Mouse (Mus musculus): ENCODE data around the gene Iyd. TPM values are rescaled to one million over a fixed set of nuclear protein-coding genes. Genes with fewer than 3 reads are reported as not detected.
"Not testable (repeated sequence)": the region's sequence is repeated elsewhere in the genome, so short reads cannot be mapped to it uniquely, and the experiment has no call there.

The Iyd gene
- total RNA-seq (2014; rRNA removed; ENCODE audit: low replicate concordance) = 0.15 TPM in 1 of 2 replicates, not detected in the other
- polyA plus RNA-seq (2015; fragmentation: Nextera tagmentation; extraction: Ambion mirVana) = 0.43 and 0.71 TPM in 2 replicates

DNA sequence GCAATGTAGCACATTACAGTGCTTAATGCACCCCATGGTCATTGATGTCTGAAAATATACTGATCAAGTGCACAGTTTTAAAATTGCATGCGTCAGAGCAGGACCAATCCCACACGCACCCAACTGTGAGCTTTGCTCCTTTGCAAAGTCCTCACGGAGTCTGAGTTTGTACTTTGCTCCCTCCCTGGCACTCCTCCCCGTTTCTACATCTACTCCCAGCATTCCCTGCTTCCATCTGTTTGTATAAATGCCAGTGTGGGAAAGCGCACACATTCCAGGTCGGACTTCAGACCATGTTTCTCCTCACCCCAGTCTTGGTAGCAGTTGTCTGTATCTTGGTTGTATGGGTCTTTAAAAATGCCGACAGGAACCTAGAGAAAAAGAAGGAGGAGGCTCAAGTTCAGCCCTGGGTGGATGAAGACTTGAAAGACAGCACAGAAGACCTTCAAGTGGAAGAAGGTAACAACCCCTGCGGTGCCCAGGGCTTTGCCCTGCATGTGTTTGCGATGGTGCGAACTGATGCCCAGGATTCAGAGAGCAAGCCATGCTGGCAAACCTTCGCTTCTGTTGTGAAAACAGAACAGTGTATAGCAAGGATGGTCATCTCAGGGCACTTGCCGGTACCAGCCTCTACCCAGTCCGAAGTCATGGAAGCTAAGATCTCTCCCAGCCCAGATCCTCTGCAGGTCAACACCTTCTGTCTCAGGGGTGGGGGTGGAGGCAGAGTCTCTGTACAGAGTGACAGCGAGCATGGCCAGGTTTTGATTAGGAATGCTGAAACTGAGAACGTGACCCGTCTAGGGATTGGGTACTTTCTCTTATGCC lies at the start of gene Iyd:
Gene Iyd, plus strand, starts transcription at position 238 of the 825 bp plus-strand sequence.
- Histone ChIP-seq H3K4me3 (ENCODE audit: low read depth, low read length) (no peak within 1 kb of the TSS), H3K4me1 (ENCODE audit: control insufficient read depth, insufficient read depth) (no peaks in the 10 kb centered on the region), H3K36me3 (replicated peaks; ENCODE audit: control insufficient read depth, insufficient read depth, low read length) (no peaks in the 10 kb centered on the region), H3K4me2 (ENCODE audit: low read depth, low read length) (no peak within 1 kb of the TSS), H3K9ac (replicated peaks; ENCODE audit: low read depth, low read length) (no peak within 1 kb of the TSS), H3K27ac (ENCODE audit: low read depth) (no peak within 1 kb of the TSS), H3K9me3 (replicated peaks; ENCODE audit: control insufficient read depth, low read length) (no peaks in the 10 kb centered on the region), H3K27me3 (ENCODE audit: control insufficient read depth, insufficient read depth, low read length) (no peaks in the 10 kb centered on the region)
- DNase-seq (ENCODE audit: low spot score) = no peak
- ATAC-seq (ENCODE audit: insufficient read depth, low read depth) = no peak
- 65% methylated on average over 16 of the region's 16 CpGs for WGBS
- TF ChIP-seq EP300 (IDR thresholded peaks at IDR 0.05; ENCODE audit: low read depth) (no peak), CTCF (IDR thresholded peaks at IDR 0.05; ENCODE audit: low read depth) (no peak)

DNA sequence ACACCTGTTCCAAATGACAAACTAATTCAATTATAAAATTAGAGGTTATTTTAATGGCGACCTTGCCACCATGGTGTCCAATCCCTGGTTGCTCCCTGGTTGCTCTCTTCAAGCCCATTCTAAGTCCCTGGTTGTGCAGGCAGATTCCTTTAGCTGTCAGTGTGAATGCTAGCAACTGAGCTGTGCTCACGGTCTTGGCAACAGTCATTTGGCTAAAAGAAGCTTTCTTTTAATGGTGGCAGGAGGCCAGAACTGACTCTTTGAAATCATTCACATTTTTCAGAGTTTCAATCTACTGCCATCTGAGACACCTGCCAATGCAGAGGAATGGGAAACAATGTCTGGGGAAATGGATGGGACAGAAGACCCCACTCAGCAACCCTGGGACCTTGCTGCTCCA lies 43.2 kb upstream of the Iyd start:
- ATAC-seq (ENCODE audit: insufficient read depth, low read depth) = no peak
- H3K9ac ChIP-seq (replicated peaks; ENCODE audit: low read depth, low read length) = no peak overlapping the region
- H3K27me3 ChIP-seq (ENCODE audit: control insufficient read depth, insufficient read depth, low read length) = no peaks in the 10 kb centered on the region
- WGBS = 68% methylated on average over 2 of the region's 2 CpGs
- no peak overlapping the region for H3K27ac ChIP-seq (ENCODE audit: low read depth)
- H3K4me1 ChIP-seq (ENCODE audit: control insufficient read depth, insufficient read depth) = no peaks in the 10 kb centered on the region
- TF ChIP-seq EP300 (IDR thresholded peaks at IDR 0.05; ENCODE audit: low read depth) = no peak
- TF ChIP-seq CTCF (IDR thresholded peaks at IDR 0.05; ENCODE audit: low read depth) = no peak
- no peaks in the 10 kb centered on the region for H3K9me3 ChIP-seq (replicated peaks; ENCODE audit: control insufficient read depth, low read length)
- H3K36me3 ChIP-seq (replicated peaks; ENCODE audit: control insufficient read depth, insufficient read depth, low read length) = no peaks in the 10 kb centered on the region
- no peak overlapping the region for H3K4me3 ChIP-seq (ENCODE audit: low read depth, low read length)
- no peak for DNase-seq (ENCODE audit: low spot score)
- no peak overlapping the region for H3K4me2 ChIP-seq (ENCODE audit: low read depth, low read length)

DNA sequence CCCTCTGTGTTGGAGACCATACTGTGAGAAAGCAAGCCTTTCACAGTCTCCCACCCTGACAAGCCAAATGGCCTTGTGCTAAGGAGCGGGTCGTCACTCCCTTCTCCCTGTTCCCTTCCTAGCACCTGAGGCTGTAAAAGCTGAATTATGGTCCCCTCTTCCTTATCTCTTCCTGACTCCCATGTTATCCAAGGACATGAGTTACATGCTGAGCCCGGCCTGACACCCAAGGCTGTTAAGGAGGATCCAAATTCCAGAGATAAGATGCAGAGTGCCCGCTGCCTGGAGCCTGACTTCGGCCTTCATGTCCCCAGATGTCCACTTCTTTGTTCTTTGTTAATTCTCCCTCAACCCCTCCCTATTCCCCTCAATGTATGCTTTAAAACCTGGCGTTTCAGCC lies 39.2 kb upstream of the Iyd start:
- H3K36me3 ChIP-seq (replicated peaks; ENCODE audit: control insufficient read depth, insufficient read depth, low read length); H3K27me3 ChIP-seq (ENCODE audit: control insufficient read depth, insufficient read depth, low read length); H3K9me3 ChIP-seq (replicated peaks; ENCODE audit: control insufficient read depth, low read length); H3K4me2 ChIP-seq (ENCODE audit: low read depth, low read length); H3K4me1 ChIP-seq (ENCODE audit: control insufficient read depth, insufficient read depth); DNase-seq (ENCODE audit: low spot score); H3K27ac ChIP-seq (ENCODE audit: low read depth); H3K9ac ChIP-seq (replicated peaks; ENCODE audit: low read depth, low read length); H3K4me3 ChIP-seq (ENCODE audit: low read depth, low read length); ATAC-seq (ENCODE audit: insufficient read depth, low read depth): not testable (repeated sequence)
- WGBS = 45% methylated on average over 6 of the region's 6 CpGs

DNA sequence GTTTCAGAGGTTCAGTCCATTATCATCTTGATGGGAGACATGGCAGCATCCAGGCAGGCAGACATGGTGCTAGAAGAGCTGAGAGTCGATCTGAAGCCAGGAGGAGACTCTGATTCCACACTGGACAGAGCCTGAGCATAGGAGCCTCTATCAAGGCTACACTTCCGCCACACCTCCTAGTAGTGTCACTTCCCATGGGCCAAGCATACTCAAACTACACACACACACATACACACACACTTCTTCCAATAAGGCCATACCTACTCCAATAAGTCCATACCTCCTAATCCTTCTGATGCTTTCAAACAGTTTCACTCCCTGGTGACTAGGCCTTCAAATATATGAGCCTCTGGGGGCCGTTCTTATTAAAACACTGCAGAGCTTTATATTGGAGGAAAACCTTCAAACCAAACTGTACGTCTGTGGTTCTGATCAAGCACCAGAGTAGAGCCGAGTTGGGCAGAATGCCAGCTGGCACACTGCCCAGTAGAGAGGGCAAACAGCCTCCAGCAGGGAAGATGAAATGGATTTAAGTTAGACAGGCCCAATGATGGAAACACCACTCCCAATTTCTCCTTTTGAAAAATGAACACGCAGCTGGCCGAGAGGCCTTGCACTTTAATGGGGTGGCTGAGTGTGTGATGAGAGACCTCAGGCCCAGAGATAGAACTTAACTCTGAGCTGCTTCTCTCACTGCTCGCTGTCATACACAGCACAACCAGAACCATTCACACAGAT lies 32.4 kb upstream of the Iyd start:
- H3K4me2 ChIP-seq (ENCODE audit: low read depth, low read length) = no peak overlapping the region

DNA sequence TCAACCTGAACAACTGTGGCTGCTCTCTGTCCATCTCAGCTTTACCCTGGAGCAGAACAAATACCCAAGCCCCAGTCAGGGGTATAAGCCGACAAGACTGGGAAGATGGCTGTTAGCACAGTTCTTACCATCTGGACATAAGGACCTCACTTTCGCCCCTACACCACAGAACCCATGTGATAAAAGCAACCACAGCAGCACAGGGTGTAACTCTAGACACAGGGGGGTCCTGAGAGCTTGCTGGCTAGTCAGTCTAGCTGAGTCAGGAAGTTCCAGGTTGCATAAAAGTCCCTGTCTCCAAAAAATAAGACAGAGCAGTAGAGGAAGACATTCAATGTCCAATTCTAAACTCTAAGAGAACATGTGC lies 31.8 kb upstream of the Iyd start:
- 60% methylated on average over 2 of the region's 2 CpGs for WGBS
- H3K4me3 ChIP-seq (ENCODE audit: low read depth, low read length) = no peak overlapping the region
- H3K9ac ChIP-seq (replicated peaks; ENCODE audit: low read depth, low read length) = no peak overlapping the region
- no peaks in the 10 kb centered on the region for H3K9me3 ChIP-seq (replicated peaks; ENCODE audit: control insufficient read depth, low read length)
- H3K27me3 ChIP-seq (ENCODE audit: control insufficient read depth, insufficient read depth, low read length) = no peaks in the 10 kb centered on the region
- H3K4me1 ChIP-seq (ENCODE audit: control insufficient read depth, insufficient read depth) = 0 out of 2 replicates have a peak, but pooled peaks cover 5% of the 10 kb centered on the region
- TF ChIP-seq CTCF (IDR thresholded peaks at IDR 0.05; ENCODE audit: low read depth) (no peak), EP300 (IDR thresholded peaks at IDR 0.05; ENCODE audit: low read depth) (no peak)
- H3K4me2 ChIP-seq (ENCODE audit: low read depth, low read length) = no peak overlapping the region
- ATAC-seq (ENCODE audit: insufficient read depth, low read depth) (no peak), DNase-seq (ENCODE audit: low spot score) (no peak)
- 0 out of 2 replicates have a peak overlapping the region, but pooled peaks have one; percentile 40 for H3K27ac ChIP-seq (ENCODE audit: low read depth)
- H3K36me3 ChIP-seq (replicated peaks; ENCODE audit: control insufficient read depth, insufficient read depth, low read length) = no peaks in the 10 kb centered on the region

More for the DNA sequence above, 32.4 kb upstream of the Iyd start:
- Histone ChIP-seq H3K27ac (ENCODE audit: low read depth) (0 out of 2 replicates have a peak overlapping the region, but pooled peaks have one; percentile 40), H3K9me3 (replicated peaks; ENCODE audit: control insufficient read depth, low read length) (no peaks in the 10 kb centered on the region), H3K9ac (replicated peaks; ENCODE audit: low read depth, low read length) (no peak overlapping the region), H3K36me3 (replicated peaks; ENCODE audit: control insufficient read depth, insufficient read depth, low read length) (no peaks in the 10 kb centered on the region), H3K4me1 (ENCODE audit: control insufficient read depth, insufficient read depth) (0 out of 2 replicates have a peak, but pooled peaks cover 5% of the 10 kb centered on the region), H3K27me3 (ENCODE audit: control insufficient read depth, insufficient read depth, low read length) (no peaks in the 10 kb centered on the region), H3K4me3 (ENCODE audit: low read depth, low read length) (no peak overlapping the region)
- 40% methylated on average over 8 of the region's 8 CpGs for WGBS
- peak; percentile 83 for ATAC-seq (ENCODE audit: insufficient read depth, low read depth)
- DNase-seq (ENCODE audit: low spot score) = peak; percentile 42
- TF ChIP-seq CTCF (IDR thresholded peaks at IDR 0.05; ENCODE audit: low read depth) (no peak), EP300 (IDR thresholded peaks at IDR 0.05; ENCODE audit: low read depth) (no peak)
